Mouse (Mus musculus) lung, postnatal 36 days (tissue): ENCODE measurements at regions not wholly inside any gene's neighbourhood (a gene's known extent, or its start where the extent isn't known, plus 50 kb on each side); places are given as distances from the start of the nearest gene placed in this dataset.

Experiments used
- DNase-seq: peaks from one replicate; pipeline ENCODE4 v3.0.0; 2022; ENCODE audit warnings: mixed read lengths

DNA sequence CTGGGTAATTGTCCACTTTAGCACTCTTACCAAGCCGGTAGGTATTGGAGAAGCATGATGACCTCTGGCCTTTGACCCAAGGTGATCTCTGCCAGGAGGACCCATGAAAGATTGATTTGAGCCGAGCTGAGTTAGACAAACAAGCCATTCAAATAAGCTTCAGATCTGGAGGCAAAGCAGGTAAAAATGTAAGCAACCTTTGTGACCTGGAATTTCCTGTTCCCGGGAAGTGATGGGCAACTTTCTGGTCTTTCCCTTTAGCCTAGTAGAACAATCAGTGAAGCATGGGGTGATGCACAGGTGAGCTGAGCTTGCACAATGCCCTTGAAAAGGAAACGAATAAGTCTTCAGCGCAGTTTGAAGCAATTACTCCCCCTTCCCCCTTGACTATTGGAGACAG, 127.0 kb downstream of the Mycn start:
- DNase-seq: no peak

DNA sequence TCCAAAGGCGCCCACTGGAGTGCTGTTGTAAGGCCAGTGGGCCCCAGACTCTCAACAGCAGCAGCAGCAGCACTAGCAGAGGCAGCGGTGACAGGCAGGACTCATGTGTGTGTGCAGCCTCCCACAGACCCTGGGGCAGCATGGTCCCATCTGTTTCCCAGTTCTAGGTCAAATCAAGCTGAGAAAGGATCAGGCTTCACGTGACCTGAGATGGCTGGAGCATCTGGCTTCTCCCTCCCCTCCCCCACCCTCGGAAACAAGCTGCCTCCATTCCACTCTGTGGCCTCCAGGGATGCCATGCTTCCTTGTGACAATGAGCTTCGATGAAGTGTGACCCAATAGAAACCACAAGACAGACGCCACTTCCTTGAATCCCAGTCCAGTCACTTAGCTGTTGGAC, 128.8 kb downstream of the Mycn start:
- DNase-seq: no peak

DNA sequence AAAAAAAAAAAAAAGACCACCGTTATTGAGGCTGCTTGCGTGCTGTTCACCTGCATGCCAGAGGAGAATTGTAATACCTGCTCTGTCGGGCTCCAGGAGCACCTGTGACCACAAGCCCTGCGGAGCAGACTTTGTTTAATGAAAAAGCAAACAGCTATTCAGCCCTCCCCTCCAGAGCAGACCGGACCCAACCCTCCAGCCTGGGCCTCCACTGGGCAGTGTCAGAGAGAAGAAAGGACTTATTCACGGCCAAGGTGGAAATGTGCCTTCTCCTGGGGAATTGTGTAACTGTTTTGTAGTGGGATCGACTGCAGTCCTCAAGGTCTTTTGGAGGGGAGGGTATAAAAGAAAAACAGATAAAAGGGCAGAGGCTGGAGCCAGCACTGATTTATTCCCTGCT, 130.8 kb downstream of the Mycn start:
- DNase-seq: peak; percentile 53

- peak; percentile 86 for DNase-seq
Measured at GRCm38 (mm10) chr12:12810159-12810885, 131.4 kb downstream of the Mycn start.

- DNase-seq: no peak
Measured at GRCm38 (mm10) chr12:12808120-12808519, 133.6 kb downstream of the Mycn start.

DNA sequence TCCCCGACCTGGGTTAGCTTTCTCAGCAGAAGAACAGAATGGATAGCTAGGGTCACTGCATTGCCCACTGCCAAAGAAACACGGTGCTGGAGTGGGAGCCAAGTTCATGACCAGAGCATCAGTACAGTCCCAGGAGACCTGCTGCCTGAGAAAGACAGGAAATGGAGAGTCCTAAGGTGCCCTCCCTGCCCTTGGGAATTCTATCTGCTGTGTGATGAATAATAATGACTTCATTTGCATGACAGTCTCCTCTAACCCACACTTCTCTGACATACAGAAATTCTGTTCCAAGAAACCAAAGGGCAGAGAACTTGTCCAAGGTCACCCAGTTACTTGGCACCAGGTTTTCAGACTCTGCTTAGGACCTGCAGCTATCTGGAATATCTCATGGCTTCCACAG, 138.1 kb downstream of the Mycn start:
- DNase-seq: no peak

DNA sequence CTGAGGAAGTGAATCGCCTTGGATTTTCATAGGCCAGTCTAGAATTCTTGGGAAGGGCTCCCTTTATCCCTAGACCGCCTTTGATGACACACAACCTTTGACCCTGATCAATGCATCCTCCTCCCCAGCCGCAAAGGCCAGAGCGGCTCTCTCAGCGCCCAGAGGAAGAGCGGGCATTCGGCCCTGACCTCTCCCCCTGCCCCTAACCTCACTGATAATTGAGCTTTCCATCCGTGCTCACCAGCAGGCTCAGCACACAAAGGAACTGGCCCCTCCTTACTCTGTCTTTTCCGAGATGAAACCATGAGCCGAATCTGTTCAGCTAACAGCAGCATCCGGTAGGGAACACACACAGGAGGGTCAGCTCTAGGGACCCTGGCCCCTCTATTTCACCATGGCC, 139.3 kb downstream of the Mycn start:
- no peak for DNase-seq

- no peak for DNase-seq
Measured at GRCm38 (mm10) chr12:12801700-12802099, 140.0 kb downstream of the Mycn start.

DNA sequence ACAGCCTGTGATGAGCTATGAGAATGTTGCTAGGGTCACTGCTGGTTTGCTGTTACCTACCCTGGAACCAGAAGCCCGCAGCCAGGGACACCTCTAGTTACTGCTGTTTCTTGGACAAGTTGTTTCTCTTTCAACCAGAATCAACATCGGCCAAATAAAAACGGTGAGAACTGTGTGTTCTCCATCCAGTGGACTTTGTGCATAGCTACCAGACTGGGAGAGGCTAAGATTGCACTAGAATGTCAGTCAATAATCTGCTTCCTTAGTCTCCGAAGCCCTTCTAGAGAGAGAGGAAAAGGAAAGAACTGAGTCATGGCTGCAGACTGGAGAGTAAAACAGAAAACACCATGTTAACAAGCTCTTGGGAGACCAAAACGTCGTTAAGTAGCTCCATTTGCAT, 141.6 kb downstream of the Mycn start:
- DNase-seq: no peak

- no peak for DNase-seq
Measured at GRCm38 (mm10) chr12:12789052-12789451, 152.7 kb downstream of the Mycn start.

- no peak for DNase-seq
Measured at GRCm38 (mm10) chr12:12788263-12788852, 153.4 kb downstream of the Mycn start.

GRCm38 (mm10) chr12:12787608-12788262, 154.0 kb downstream of the Mycn start:
- no peak for DNase-seq

GRCm38 (mm10) chr12:12787161-12787560, 154.6 kb downstream of the Mycn start:
- no peak for DNase-seq

DNA sequence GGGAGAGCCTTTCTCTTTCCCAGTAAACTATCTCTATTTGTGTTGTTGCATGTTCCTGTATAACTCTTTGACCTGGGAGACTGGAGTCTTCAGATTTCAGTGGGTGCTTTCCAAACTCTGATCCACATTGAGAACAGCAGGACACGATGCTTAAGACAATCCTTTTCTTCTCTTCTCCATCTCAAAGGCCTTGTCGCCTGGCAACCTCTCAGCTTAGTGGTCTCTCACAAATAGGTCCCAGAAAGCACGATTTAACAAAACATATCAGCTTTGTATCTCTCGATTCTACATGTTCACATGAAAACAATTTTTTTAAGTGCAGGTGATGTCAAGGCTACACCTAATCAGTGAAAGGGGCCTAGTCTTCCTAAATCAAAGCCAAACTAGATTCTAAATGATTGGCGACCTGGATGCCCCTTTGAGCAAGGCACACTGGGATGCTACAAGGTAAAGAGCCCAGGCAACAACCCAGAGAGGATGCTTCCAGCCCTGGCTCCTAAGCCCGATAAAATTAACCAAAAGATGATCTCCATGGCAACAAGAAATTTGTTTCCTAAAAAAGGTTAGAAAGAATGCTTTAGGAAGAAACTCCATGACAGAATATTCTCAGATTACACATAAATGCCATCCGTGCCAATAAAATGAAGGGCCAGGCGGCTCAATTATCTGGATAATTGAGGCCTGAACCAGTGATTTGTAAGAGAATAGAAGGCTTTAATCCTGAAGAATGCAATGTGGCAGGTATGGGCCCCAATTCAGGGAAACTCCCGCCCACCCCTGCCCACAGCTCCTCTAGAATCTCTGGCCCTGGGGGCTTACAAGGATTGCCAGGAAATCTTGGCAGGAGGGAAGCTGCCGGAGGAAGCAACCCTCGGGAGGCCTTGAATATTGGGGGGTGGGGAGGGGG, 157.8 kb downstream of the Mycn start:
- no peak for DNase-seq

- peak; percentile 15 for DNase-seq
Measured at GRCm38 (mm10) chr12:12781526-12781925, 160.2 kb downstream of the Mycn start.

GRCm38 (mm10) chr12:12778563-12779256, 163.0 kb downstream of the Mycn start:
- no peak for DNase-seq

- no peak for DNase-seq
Measured at GRCm38 (mm10) chr12:12777422-12777821, 164.3 kb downstream of the Mycn start.

GRCm38 (mm10) chr12:12776783-12777182, 164.9 kb downstream of the Mycn start:
- DNase-seq: no peak

GRCm38 (mm10) chr12:12770970-12771369, 170.7 kb downstream of the Mycn start:
- DNase-seq: no peak

DNA sequence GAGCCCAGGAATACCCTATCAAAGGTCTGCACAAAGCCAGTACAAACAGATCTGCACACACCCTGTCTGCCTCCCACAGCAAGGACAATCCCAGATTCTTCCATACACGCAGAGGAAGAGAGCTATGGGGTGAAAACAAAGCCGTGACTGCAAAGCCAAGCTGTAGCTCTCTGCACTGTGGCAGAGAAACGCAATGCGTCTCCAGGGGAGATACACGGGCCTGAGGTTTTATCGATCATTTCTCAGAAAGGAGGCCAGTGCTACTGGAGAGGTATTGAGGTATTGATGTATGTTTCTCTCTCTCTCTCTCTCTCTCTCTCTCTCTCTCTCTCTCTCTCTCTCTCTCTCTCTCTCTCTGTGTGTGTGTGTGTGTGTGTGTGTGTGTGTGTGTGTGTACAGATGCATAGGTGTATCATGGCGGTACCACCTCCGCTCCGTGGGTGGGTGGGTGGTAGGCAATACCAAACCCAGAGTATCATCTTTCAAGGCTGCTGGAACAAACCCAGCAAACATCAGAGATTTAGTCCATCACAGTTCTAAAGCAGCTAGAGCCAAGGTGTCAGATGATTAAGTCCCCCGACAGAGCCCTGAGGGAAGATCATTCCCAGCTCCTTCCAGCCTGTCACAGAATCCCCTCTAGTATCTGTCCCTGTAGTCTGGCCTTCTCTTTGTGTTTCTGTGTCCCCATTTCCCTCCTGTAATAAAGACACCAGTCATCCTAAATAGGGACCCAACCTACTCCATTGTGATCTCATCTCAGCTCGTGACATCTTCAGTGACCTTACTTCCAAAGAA, 175.0 kb downstream of the Mycn start:
- no peak for DNase-seq

- no peak for DNase-seq
Measured at GRCm38 (mm10) chr12:12765490-12766058, 176.1 kb downstream of the Mycn start.
